Mouse (Mus musculus) adrenal gland, adult 10 weeks (tissue): ENCODE measurements around the gene Dusp27. TPM values are rescaled to one million over a fixed set of nuclear protein-coding genes. Genes with fewer than 3 reads are reported as not detected.

Experiments
- polyA plus RNA-seq: library from polyadenylated mRNA; stranded (reverse); fragments of 350-450 nt; fragmentation: Illumina TruSeq; extraction: RNeasy Lipid Tissue Mini Kit (QIAGEN cat#74804); gene quantifications from one replicate; pipeline ENCODE4 v1.2.3, GENCODE M21; 2014; ENCODE audit warnings: low read depth, low replicate concordance

Gene Dusp27
- polyA plus RNA-seq: not detected

DNA sequence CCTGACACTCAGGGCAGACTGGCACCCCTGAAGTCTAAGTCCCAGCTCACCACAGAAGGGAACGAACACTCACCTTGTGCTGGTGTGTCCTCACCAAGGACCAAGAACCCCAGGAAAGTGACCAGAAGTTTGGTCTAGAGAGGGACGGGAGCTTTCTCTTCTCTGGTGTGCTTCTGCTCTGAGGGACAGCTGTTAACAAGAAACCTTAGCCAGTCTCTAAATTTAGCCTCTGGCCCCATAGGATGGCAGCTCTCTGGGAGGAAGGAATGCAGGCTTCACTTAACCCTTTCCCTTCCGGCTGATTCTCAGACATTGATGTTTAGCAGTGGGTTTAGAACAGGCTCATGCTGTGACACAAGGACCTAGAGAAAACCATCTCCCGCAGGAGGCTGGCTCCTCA, at the start of gene Dusp27:
Gene Dusp27 (minus strand): TSS at position 204 of the 400 bp plus-strand sequence.

DNA sequence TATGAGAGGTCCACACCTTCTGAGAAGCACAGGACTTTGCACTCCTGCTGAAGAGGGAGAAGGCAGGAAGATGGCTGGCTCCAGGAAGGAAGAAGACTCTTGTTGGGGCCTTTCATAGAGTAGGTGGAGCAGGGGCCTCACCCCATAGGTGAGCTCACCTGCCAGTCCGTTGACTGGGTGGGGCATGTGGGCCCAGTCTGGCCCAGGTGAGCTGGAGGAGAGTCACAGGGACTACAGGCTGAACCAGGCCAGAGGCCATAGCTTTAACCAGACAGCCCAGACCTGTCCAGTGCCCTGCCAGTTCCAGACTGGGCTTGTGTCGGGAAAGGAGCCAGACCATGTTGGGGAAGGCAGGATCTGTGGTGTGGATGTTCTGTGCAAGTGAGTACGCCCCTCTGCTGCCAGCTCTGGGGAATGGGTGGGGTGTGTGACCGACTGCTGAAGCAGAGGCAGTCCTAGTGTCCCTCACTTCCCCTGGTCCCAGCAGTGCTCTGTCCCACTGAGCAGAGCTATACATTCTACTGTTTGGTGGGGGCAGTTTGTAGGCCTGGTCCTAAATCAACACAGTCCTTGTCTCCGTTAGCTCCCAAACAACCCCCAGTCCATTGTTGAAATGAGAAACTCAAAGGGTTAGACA, 2.6 kb upstream of the Dusp27 start, which contains the start of gene Gpa33:
Gene Gpa33 (plus strand): TSS at position 15 of the 637 bp plus-strand sequence.

Other genes starting within 250 kb of the Dusp27 start
- 12.0 TPM for gene Pou2f1, start 125.2 kb downstream of the Dusp27 start, polyA plus RNA-seq
- gene Gpa33, start 2.3 kb upstream of the Dusp27 start, polyA plus RNA-seq: not detected
- not detected for gene Mael, start 110.8 kb upstream of the Dusp27 start, polyA plus RNA-seq
- 8.0 TPM for gene Ildr2, start 126.2 kb upstream of the Dusp27 start, polyA plus RNA-seq